Mouse (Mus musculus) lung, adult 2 months (tissue): Measurements from ENCODE around the gene Fubp1. TPM values are rescaled to one million over a fixed set of nuclear protein-coding genes. Genes with fewer than 3 reads are reported as not detected.

Experiments
- DNase-seq: peaks from one replicate; pipeline ENCODE4 v3.0.0; 2022
- H3K4me1 ChIP-seq: fragments of 200-500 bp; 2 replicates; pipeline ENCODE4 v1.6.1; 2011; ENCODE audit warnings: low read length; ENCODE audit not compliant: control insufficient read depth, insufficient read depth
- H3K4me3 ChIP-seq: fragments of 200-500 bp; replicated peaks from 2 replicates; pipeline ENCODE3; 2011; ENCODE audit warnings: low read depth, mild to moderate bottlenecking, control low read depth, low read length; ENCODE audit errors: extremely low read depth
- CTCF ChIP-seq: fragments of 200-500 bp; IDR thresholded peaks from 2 replicates; pipeline ENCODE4 v1.5.1; 2011; ENCODE audit warnings: mild to moderate bottlenecking, low read length, control low read depth; ENCODE audit not compliant: insufficient read depth
- POLR2A ChIP-seq: fragments of 200-500 bp; IDR thresholded peaks from 2 replicates; pipeline ENCODE4 v1.6.1; 2011; ENCODE audit warnings: low read depth, mild to moderate bottlenecking, control low read depth, low read length, borderline replicate concordance; ENCODE audit errors: extremely low read depth
- WGBS: fragments of 180-500 bp; shearing (Covaris S2); methylation state at CpG from one replicate; pipeline ENCODE4 v1.1.7; 2018; 5-methylcytosine and 5-hydroxymethylcytosine counted together
- polyA plus RNA-seq: library from polyadenylated mRNA; depleted of rRNA; stranded (reverse); fragments of >200 nt; gene quantifications from 2 replicates; pipeline ENCODE4 v1.2.3, GENCODE M21; 2012; rRNA removed

The Fubp1 gene
- polyA plus RNA-seq, 1 experiment = 66.2 TPM

DNA sequence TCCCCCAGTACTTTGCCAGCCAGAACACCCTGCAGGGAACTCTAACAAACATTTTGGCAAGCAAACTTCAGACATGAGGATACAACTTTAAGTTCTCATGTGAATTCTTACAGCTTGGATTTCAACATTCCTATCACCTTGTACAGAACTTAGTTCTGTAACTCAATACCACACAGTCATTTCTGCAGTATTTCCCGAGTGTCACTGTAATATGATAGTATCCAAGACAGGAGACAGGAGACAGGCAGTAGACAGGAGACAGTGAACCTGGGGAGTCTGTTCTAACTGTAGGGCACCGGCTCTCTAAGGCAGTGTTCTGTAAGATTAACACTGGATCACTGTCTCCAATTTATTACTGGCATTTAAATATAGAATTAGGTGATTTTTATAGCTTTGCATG, 68.2 kb downstream of the Fubp1 start:
- no peak overlapping the region for H3K4me3 ChIP-seq
- 56% methylated on average over 2 of the region's 2 CpGs for WGBS
- no peak for TF ChIP-seq POLR2A
- no peak for TF ChIP-seq CTCF

DNA sequence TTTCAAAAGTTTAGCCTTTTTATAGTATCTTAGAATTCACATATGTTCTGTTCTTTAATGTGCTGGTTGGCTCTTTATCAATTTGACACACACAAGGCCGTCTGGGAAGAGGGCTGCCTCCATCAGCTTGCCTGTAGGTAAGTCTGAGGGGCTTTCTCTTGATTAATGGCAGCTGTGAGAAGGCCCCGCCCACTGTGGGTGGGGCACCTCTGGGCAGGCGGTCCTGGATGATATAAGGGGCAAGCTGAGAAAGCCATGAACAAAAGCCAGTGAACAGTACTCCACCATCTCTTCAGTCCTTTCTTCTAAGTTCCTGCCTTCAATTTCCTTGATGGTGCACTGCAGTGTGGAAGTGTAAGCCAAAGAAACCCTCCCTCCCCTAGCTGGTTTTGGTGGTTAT, 71.9 kb downstream of the Fubp1 start:
- Histone ChIP-seq H3K4me1 (no peaks in the 10 kb centered on the region), H3K4me3 (no peak overlapping the region)
- no peak for TF ChIP-seq POLR2A
- no peak for TF ChIP-seq CTCF
- no peak for DNase-seq
- WGBS = 38% methylated on average over 3 of the region's 3 CpGs

More for the DNA sequence above, 68.2 kb downstream of the Fubp1 start:
- no peaks in the 10 kb centered on the region for H3K4me1 ChIP-seq
- DNase-seq = no peak

DNA sequence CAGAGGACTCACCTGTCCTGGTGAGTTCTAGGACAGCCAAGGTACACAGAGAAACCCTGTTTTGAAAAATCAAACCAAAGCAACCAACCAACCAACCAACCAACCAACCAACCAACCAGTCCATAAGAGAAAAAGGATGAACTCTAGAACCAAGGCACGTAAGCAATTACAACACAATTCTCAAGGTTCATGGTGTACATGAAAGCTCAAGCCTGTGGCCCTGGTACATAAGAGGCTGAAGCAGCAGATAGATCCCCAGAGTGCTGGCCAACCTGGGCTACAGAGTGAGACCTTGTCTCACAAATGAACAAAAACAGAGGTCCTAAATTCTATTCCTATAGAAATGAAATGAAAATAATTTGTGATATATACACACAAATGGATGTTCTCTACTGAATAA, 74.1 kb downstream of the Fubp1 start:
- 97% methylated on average over 1 of the region's 1 CpGs for WGBS
- Histone ChIP-seq H3K4me1 (no peaks in the 10 kb centered on the region), H3K4me3 (no peak overlapping the region)
- no peak for DNase-seq
- TF ChIP-seq CTCF (no peak), POLR2A (no peak)

DNA sequence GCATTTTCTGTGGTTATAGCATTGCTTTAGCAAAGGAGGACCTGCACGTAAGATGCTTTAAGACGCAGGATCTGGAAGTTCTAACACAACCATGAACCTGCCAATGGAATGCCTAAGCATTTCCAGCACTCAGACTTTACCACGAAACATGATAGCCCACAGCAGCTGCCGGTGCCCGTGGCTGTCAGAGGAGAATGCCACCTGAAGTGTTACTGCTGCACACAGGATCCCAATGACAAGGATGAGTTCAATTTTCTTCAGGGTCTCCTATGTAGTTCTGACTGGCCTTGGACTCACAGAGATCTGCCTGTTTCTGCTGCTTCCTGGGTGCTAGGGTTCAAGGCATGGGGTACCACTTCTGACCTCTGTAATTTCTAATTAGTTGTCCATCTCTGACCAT, 74.5 kb downstream of the Fubp1 start:
- TF ChIP-seq POLR2A (no peak), CTCF (no peak)
- DNase-seq = no peak
- WGBS = 92% methylated on average over 5 of the region's 5 CpGs
- no peaks in the 10 kb centered on the region for H3K4me1 ChIP-seq
- no peak overlapping the region for H3K4me3 ChIP-seq

Other genes with a start within 250 kb of the Fubp1 start
- gene Gipc2, start 44.2 kb upstream of the Fubp1 start, polyA plus RNA-seq = 20.1 and 36.6 TPM in 2 replicates
- gene Dnajb4, start 120 bp upstream of the Fubp1 start, polyA plus RNA-seq = 3.8 and 8.3 TPM in 2 replicates
- 0.34 and 1.1 TPM in 2 replicates for gene Nexn, start 55.9 kb downstream of the Fubp1 start, polyA plus RNA-seq
- gene Miga1, start 130.0 kb downstream of the Fubp1 start, polyA plus RNA-seq = 9.5 and 11.6 TPM in 2 replicates
- gene Usp33, start 136.1 kb downstream of the Fubp1 start, polyA plus RNA-seq = 16.3 and 26.6 TPM in 2 replicates
- gene Zzz3, start 185.1 kb downstream of the Fubp1 start, polyA plus RNA-seq = 13.9 and 19.7 TPM in 2 replicates